Mouse (Mus musculus): ENCODE measurements around the gene Rps11. TPM values are rescaled to one million over a fixed set of nuclear protein-coding genes. Genes with fewer than 3 reads are reported as not detected.
A peak's percentile ranks its signal among the peaks of the same experiment; 100 is the strongest.
"Not testable (repeated sequence)": the region's sequence is repeated elsewhere in the genome, so short reads cannot be mapped to it uniquely, and the experiment has no call there.

Rps11 gene
- polyA plus RNA-seq, 1 experiment from 2014 or later, result 1,843 TPM

- peaks cover 6% of the 10 kb centered on the region; the same call in 1 of the 2 replicates for H3K9me3 ChIP-seq
- H3K27ac ChIP-seq, result peak overlapping the region; percentile 78; the same call in 1 of the 2 replicates
- peaks cover 28% of the 10 kb centered on the region for H3K4me1 ChIP-seq
- peak overlapping the region; percentile 55 for H3K4me3 ChIP-seq
- WGBS, result 25% methylated on average over 6 of the region's 6 CpGs
- no peak for DNase-seq (ENCODE audit: extremely low spot score, low spot score)
- peaks cover 36% of the 10 kb centered on the region for H3K36me3 ChIP-seq (replicated peaks)
- peaks cover 54% of the 10 kb centered on the region for H3K27me3 ChIP-seq (ENCODE audit: poor library complexity, severe bottlenecking)
Observed at GRCm38 (mm10) chr7:45162551-45162950, 38.3 kb upstream of the Rps11 start.

- Histone ChIP-seq H3K4me1 (peaks cover 26% of the 10 kb centered on the region), H3K27me3 (ENCODE audit: poor library complexity, severe bottlenecking) (peaks cover 47% of the 10 kb centered on the region), H3K27ac (peak overlapping the region; percentile 78), H3K4me3 (peak overlapping the region; percentile 55), H3K36me3 (replicated peaks) (peaks cover 41% of the 10 kb centered on the region), H3K9me3 (peaks cover 2% of the 10 kb centered on the region; the same call in 1 of the 2 replicates)
- peak; percentile 89 for DNase-seq (ENCODE audit: extremely low spot score, low spot score)
- 5% methylated on average over 35 of the region's 35 CpGs for WGBS
Observed at GRCm38 (mm10) chr7:45161612-45162473, 37.6 kb upstream of the Rps11 start.

GRCm38 (mm10) chr7:45160866-45161265, 36.6 kb upstream of the Rps11 start:
- WGBS, result 95% methylated on average over 3 of the region's 3 CpGs
- Histone ChIP-seq H3K27me3 (ENCODE audit: poor library complexity, severe bottlenecking) (peaks cover 37% of the 10 kb centered on the region), H3K27ac (no peak overlapping the region)

GRCm38 (mm10) chr7:45160316-45160800, 36.1 kb upstream of the Rps11 start:
- H3K27ac ChIP-seq, result no peak overlapping the region
- no peaks in the 10 kb centered on the region for H3K9me3 ChIP-seq
- WGBS, result 93% methylated on average over 6 of the region's 6 CpGs
- no peak for DNase-seq (ENCODE audit: extremely low spot score, low spot score)
- H3K4me3 ChIP-seq, result no peak overlapping the region
- peaks cover 32% of the 10 kb centered on the region for H3K27me3 ChIP-seq (ENCODE audit: poor library complexity, severe bottlenecking)
- peaks cover 29% of the 10 kb centered on the region for H3K4me1 ChIP-seq
- H3K36me3 ChIP-seq (replicated peaks), result peaks cover 44% of the 10 kb centered on the region

More at GRCm38 (mm10) chr7:45160866-45161265, 36.6 kb upstream of the Rps11 start:
- Histone ChIP-seq H3K4me1 (peaks cover 26% of the 10 kb centered on the region), H3K4me3 (no peak overlapping the region), H3K9me3 (no peaks in the 10 kb centered on the region), H3K36me3 (replicated peaks) (peaks cover 44% of the 10 kb centered on the region)
- no peak for DNase-seq (ENCODE audit: extremely low spot score, low spot score)

- DNase-seq (ENCODE audit: extremely low spot score, low spot score), result no peak
- Histone ChIP-seq H3K27me3 (ENCODE audit: poor library complexity, severe bottlenecking) (peaks cover 19% of the 10 kb centered on the region), H3K4me3 (no peak overlapping the region), H3K9me3 (no peaks in the 10 kb centered on the region), H3K36me3 (replicated peaks) (peaks cover 44% of the 10 kb centered on the region), H3K4me1 (peaks cover 32% of the 10 kb centered on the region), H3K27ac (no peak overlapping the region)
- WGBS, result 92% methylated on average over 6 of the region's 6 CpGs
Observed at GRCm38 (mm10) chr7:45158991-45159390, 34.8 kb upstream of the Rps11 start.

GRCm38 (mm10) chr7:45157459-45157858, 33.2 kb upstream of the Rps11 start:
- Histone ChIP-seq H3K27me3 (ENCODE audit: poor library complexity, severe bottlenecking) (peaks cover 3% of the 10 kb centered on the region), H3K9me3 (no peaks in the 10 kb centered on the region), H3K36me3 (replicated peaks) (peaks cover 44% of the 10 kb centered on the region), H3K27ac (no peak overlapping the region), H3K4me1 (peaks cover 29% of the 10 kb centered on the region), H3K4me3 (no peak overlapping the region)
- no peak for DNase-seq (ENCODE audit: extremely low spot score, low spot score)
- 88% methylated on average over 14 of the region's 14 CpGs for WGBS

GRCm38 (mm10) chr7:45156206-45156605, 32.0 kb upstream of the Rps11 start:
- peaks cover 24% of the 10 kb centered on the region for H3K4me1 ChIP-seq
- DNase-seq (ENCODE audit: extremely low spot score, low spot score), result no peak
- no peak overlapping the region for H3K27ac ChIP-seq
- peaks cover 43% of the 10 kb centered on the region for H3K36me3 ChIP-seq (replicated peaks)
- H3K4me3 ChIP-seq, result no peak overlapping the region
- H3K27me3 ChIP-seq (ENCODE audit: poor library complexity, severe bottlenecking), result no peaks in the 10 kb centered on the region
- 93% methylated on average over 15 of the region's 15 CpGs for WGBS
- no peaks in the 10 kb centered on the region for H3K9me3 ChIP-seq

GRCm38 (mm10) chr7:45155590-45155989, 31.4 kb upstream of the Rps11 start:
- DNase-seq (ENCODE audit: extremely low spot score, low spot score), result no peak
- Histone ChIP-seq H3K9me3 (no peaks in the 10 kb centered on the region), H3K4me1 (peaks cover 30% of the 10 kb centered on the region), H3K36me3 (replicated peaks) (peaks cover 37% of the 10 kb centered on the region), H3K27me3 (ENCODE audit: poor library complexity, severe bottlenecking) (no peaks in the 10 kb centered on the region), H3K4me3 (no peak overlapping the region; the same call in 1 of the 2 replicates), H3K27ac (no peak overlapping the region)
- 85% methylated on average over 9 of the region's 9 CpGs for WGBS

GRCm38 (mm10) chr7:45154993-45155514, 30.8 kb upstream of the Rps11 start:
- no peaks in the 10 kb centered on the region for H3K27me3 ChIP-seq (ENCODE audit: poor library complexity, severe bottlenecking)
- H3K27ac ChIP-seq, result peak overlapping the region; percentile 98
- peak overlapping the region; percentile 74 for H3K4me3 ChIP-seq
- peak; percentile 44 for DNase-seq (ENCODE audit: extremely low spot score, low spot score)
- WGBS, result 79% methylated on average over 12 of the region's 12 CpGs
- no peaks in the 10 kb centered on the region for H3K9me3 ChIP-seq
- H3K36me3 ChIP-seq (replicated peaks), result peaks cover 32% of the 10 kb centered on the region
- H3K4me1 ChIP-seq, result peaks cover 36% of the 10 kb centered on the region

GRCm38 (mm10) chr7:45154096-45154992, 30.1 kb upstream of the Rps11 start, which contains the start of the genes Pih1d1 and Aldh16a1:
Gene Pih1d1, plus strand, starts transcription at chr7:45154303.
Gene Aldh16a1, minus strand, starts transcription at chr7:45154584.
- H3K27me3 ChIP-seq (ENCODE audit: poor library complexity, severe bottlenecking), result no peaks in the 10 kb centered on the region
- peaks cover 43% of the 10 kb centered on the region for H3K4me1 ChIP-seq
- H3K27ac ChIP-seq, result peak within 1 kb of the TSS; percentile 98
- DNase-seq (ENCODE audit: extremely low spot score, low spot score), result peak; percentile 97
- no peaks in the 10 kb centered on the region for H3K9me3 ChIP-seq
- 6% methylated on average over 69 of the region's 69 CpGs for WGBS
- H3K4me3 ChIP-seq, result peak within 1 kb of the TSS; percentile 74
- H3K36me3 ChIP-seq (replicated peaks), result peaks cover 25% of the 10 kb centered on the region

GRCm38 (mm10) chr7:45153586-45153985, 29.3 kb upstream of the Rps11 start:
- Histone ChIP-seq H3K27me3 (ENCODE audit: poor library complexity, severe bottlenecking) (no peaks in the 10 kb centered on the region), H3K4me3 (peak overlapping the region; percentile 74), H3K36me3 (replicated peaks) (peaks cover 18% of the 10 kb centered on the region), H3K27ac (peak overlapping the region; percentile 98), H3K4me1 (peaks cover 45% of the 10 kb centered on the region), H3K9me3 (no peaks in the 10 kb centered on the region)
- no peak for DNase-seq (ENCODE audit: extremely low spot score, low spot score)
- 2% methylated on average over 5 of the region's 5 CpGs for WGBS

- peak overlapping the region; percentile 74; the same call in 1 of the 2 replicates for H3K4me3 ChIP-seq
- DNase-seq (ENCODE audit: extremely low spot score, low spot score); H3K9me3 ChIP-seq; H3K27me3 ChIP-seq (ENCODE audit: poor library complexity, severe bottlenecking); H3K27ac ChIP-seq: not testable (repeated sequence)
- peaks cover 45% of the 10 kb centered on the region for H3K4me1 ChIP-seq
- WGBS, result 91% methylated on average over 2 of the region's 2 CpGs
- peaks cover 17% of the 10 kb centered on the region for H3K36me3 ChIP-seq (replicated peaks)
Observed at GRCm38 (mm10) chr7:45153052-45153451, 28.8 kb upstream of the Rps11 start.
